Mouse (Mus musculus) urinary bladder, postnatal 14 days (tissue): ENCODE data around the gene Ndufs1.
"Not testable (repeated sequence)": the region's sequence is repeated elsewhere in the genome, so short reads cannot be mapped to it uniquely, and the experiment has no call there.

Experiments used
- DNase-seq: peaks from one replicate; pipeline ENCODE4 v3.0.0; 2021; ENCODE audit warnings: low spot score

Ndufs1 gene

DNA sequence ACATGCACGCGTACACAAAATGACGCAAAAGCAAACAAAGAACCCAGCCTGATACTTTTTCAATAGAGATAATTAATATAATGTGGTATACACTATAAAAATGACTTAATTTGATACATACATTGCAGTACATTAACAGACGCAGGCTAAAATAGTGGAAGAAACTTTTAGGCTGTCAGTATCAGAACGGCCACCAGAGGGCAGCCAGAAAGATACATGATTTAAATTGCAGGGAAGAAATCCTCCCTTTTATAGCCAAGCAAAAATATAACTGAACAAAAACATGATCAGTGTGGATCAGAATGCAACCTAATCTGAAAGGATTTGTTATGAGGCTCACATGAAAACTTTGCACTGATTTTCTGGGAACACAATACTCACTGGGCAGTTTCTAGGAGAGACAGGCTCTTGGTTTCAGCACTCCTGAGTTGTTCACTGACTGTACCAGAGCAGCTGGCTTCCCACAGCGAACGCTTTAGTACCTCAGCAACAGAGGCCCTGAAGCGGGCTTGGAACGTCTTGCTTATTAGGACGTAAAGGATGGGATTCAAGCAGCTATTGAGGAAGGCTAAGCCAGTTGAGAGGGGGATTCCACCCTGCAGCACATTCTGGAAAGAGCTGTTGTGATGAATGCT is 6.1 kb upstream of the Ndufs1 start:
- peak; percentile 65 for DNase-seq

DNA sequence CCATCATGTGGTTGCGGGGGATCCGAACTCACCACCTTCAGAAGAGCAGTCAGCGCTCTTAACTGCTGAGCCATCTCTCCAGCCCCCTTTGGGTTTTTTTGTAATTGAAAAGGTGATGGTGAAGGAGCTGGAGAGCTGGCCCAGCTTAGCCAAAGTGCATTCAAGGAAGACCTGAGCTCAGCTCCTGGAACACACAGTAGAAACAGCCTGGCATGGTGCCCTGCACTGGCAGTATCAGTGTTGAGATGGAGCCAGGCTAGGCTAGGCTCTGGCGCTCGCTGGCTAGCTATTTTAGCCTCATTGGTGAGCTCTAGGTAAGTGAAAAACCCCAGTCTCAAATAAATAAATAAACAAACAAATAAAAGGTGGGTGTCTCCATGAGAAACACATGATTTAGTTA is 5.6 kb upstream of the Ndufs1 start:
- DNase-seq: peak; percentile 64

DNA sequence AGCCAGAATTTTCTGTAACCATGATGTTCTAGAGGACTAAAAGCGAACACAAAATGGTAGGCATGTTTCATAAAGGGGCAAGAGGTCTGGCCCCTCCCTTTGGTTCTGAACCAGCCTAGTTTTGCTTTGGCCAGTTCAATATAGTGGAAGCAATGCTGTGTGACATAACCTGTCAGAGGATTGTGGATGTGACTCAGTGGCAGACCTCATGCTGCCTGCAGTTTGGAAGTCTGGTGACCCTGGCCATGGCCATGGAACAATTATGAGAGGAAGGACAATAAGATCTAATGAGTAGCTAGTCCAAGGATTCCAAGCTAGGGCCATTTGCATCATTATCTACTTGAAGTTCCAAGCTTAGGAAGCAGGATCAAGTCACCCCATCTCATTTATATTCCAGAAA is 4.8 kb upstream of the Ndufs1 start:
- DNase-seq: no peak

DNA sequence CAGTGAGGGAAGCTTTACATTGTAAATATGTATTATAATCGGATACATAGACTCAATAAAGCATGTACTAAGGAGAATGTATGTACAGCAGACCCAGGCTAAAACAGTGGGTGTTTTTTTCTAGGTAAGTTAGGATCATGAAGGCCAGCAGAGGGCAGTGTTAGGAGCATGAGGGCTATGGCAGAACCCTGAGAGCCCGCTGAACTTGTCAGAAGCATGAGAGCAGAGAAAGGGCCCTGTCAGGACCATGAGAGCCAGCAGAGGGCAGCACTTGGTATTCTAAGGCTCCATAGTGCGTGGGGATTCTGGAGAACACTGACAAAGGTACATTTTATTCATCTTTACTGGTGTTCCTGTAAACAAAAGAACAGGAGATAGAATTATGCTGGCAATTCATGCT is 4.4 kb upstream of the Ndufs1 start:
- peak; percentile 94 for DNase-seq

DNA sequence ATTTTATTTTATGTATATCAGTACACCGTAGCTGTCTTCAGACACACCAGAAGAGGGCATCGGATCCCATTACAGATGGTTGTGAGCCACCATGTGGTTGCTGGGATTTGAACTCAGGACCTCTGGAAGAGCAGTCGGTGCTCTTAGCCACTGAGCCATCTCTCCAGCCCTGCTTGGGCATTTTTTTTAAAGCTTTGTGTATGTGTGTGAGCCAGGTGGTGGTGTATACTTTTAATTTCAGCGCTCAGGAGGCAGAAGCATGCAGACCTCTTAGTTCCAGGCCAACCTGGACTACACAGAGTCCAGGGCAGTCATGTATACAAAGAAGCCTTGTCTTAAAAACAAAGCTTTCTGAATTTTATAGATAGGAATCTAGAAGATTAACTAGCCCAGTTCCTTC is 3.9 kb upstream of the Ndufs1 start:
- DNase-seq: not testable (repeated sequence)

DNA sequence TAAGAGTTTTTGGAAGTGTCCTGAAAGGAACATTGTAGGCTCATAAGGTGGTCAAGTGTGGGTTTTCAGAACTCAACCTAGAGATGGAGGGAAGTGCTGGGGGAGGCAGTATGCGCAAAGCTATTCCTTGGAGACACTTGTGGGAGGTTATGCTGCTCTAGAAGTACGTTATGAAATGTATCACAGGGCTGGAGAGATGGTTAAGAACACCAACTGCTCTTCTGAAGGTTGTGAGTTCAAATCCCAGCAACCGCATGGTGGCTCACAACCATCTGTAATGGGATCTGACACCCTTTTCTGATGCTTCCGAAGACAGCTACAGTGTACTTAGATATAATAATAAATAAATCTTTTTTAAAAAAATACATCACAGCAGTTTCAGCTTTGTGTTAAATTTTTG is 3.5 kb upstream of the Ndufs1 start:
- DNase-seq: no peak

DNA sequence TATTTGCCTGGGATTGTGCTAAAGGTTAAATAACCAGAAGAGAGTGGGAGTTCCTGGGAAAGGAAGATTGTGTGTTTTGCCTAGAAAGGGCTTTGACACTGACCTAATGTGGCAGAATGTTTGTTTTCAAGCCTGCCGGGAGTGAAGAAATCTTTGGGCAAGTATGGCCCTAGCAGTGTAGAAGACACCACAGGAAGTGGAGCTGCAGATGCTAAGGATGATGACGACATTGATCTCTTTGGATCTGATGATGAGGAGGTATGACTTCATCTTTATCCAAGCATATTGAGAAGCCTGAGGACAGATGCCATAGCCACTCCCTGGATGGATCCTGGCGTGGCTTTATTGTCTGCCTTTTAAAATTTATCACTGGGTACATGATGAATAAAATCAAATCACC is 1.7 kb upstream of the Ndufs1 start:
- DNase-seq: no peak

DNA sequence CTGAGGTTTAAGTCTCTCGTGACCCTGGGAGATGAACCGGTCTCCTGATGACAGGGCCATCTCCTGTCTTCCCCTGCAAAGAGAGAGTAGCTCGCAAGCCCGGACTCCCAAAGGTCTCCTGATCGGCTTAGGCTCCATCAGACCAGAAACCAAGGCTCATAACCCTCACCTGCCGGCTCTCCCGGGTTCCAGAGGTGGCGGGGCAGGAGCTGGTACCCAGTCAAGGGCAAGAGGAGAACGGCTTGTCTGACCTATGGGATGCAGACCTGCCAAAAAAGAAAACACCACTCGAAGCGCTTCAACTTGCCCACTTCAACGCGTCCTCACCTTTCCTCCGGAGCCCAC is 402 bp downstream of the Ndufs1 start:
- no peak for DNase-seq

DNA sequence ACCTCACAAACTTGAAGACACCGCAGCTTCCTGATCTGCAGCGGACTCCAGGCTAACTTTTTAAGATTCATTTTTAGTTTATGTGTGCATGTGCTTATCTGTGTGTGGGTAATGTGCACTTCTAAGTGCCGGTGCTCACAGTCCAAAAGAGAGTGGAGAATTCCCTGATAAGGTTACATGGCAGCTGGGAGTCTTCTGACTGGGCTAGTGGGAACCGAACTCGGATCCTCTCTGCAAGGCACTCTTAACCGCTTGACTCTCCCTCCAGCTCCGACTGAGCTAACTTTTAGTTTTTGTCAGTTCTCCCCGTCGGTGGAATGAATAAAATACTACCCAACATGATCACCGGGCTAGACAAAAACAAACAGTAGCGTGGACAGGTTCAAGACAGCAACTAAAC is 780 bp downstream of the Ndufs1 start:
- no peak for DNase-seq

DNA sequence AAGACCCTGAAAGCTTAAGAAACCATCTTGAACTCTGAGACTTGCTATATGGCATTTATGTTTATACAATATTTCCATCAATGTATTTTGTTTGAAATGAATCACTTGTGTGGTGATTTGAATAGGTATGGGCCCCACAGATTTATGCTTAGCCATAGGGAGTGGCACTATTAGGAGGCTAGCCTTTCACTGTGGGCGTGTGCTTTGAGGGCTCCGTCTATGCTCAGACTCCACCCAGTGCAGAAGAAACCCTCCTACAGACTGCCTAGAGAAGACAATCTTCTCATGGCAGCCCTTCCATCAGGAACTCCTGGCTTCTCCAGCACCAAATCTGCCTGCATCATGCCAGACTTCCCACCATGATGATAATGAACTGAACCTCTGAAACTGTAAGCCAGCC is 8.0 kb downstream of the Ndufs1 start:
- no peak for DNase-seq

DNA sequence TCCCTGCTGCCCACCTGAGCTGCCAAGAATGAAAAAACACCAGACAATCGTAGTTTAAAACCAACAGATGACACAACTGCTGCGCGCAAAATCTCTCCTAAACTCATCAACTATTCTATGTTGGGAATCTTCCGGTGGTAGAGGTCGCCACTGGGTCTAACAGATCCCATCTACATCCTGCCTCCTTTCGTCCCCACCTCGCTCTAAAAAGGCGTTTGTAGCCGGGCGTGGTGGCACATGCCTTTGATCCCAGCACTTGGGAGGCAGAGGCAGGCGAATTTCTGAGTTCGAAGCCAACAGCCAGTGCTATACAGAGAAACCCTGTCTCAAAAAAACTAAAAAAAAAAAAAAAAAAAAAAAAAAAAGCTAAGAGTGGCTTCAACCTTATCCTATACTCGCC is 36.4 kb downstream of the Ndufs1 start:
- no peak for DNase-seq

DNA sequence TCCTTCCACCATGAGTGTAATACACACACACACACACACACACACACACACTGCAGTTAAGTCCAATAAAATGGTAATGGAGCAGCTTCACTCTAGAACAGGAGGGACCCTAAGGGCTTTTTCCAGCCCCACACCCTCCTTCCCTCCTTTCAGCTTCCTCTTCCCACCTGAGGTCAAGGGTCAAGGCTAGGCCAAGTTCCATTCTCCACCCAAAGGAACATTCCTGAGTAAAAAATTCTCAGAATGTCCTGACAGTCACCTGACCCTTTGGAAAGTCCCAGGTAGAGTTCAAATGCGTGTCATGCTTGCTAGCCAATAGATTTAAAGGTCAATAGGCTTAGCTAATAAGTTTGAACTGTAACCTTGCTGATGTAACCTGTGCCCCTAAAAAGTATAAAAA is 38.0 kb downstream of the Ndufs1 start:
- not testable (repeated sequence) for DNase-seq

DNA sequence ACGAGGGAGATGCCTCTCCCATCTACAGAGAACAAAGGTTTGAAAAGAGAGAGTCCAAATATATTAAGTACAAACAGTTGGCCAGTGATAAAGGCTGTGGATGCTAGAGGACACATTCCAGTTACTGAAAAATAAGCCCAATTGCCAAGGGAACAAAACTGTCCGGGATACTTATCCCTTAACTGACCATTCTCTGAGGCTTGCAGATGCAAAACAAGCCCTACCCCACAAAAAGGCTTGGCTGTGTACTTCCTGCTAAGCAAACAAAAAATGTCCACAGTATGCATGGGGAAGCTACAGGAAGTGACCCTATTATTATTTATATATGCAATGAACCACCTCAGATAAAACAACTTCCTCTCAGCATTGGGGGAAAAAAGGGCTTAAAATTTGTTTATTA is 38.7 kb downstream of the Ndufs1 start:
- no peak for DNase-seq

DNA sequence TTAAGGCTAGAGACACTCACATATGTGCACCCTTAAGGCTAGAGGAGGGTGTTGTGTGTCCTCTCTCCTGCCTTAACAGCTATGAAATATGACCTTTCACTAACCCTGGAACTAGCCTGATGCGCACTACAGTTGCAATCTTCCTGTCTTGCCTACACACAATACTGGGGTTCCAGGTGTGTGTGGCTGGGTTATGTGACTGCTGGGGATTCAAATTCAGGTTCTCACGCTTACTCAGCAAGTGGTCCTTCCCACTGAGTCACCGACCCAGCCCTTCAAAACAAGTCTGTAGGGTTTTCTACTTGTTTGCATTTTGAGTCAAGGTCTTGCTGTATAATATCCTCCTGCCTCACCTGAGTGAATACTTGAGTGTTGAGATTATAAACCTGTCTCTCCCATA is 42.1 kb downstream of the Ndufs1 start:
- no peak for DNase-seq

DNA sequence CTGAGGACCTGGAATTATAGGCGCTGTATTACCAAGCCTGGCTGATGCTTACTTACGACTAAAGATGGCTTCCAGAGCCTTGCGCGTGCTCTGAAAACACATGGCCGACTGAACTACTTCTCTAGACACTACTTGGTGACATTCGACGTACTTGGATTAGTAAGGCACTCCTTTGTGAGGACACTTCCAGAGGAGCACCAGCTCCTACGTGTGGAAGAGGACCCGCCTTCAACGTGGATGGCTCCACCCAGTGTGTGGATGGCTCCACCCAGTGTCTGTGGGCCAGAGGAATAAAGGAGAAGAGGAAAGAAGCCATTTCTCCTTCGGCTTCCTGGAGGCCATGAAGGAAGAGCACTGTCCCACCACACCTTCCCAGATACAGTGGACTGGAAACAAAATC is 44.9 kb downstream of the Ndufs1 start:
- DNase-seq: no peak

DNA sequence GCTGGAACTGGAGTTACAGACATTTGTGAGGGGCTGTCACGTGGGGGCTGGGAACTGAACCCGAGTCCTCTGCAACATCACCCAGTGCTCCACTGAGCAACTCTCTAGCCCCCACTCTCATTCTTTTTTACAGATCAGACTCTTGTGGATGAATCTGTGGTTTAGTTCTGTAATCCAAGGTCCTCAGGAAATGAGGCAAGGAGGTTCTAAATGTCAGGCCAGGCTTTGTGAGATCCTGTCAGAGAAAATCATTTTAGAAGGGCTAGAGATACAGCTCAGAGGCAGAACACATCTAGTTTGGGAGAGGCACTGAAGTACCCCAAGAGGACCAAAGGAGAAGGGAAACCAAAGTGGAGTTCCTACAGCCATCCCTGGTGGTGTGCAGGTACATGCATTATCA is 45.8 kb downstream of the Ndufs1 start:
- DNase-seq: no peak

DNA sequence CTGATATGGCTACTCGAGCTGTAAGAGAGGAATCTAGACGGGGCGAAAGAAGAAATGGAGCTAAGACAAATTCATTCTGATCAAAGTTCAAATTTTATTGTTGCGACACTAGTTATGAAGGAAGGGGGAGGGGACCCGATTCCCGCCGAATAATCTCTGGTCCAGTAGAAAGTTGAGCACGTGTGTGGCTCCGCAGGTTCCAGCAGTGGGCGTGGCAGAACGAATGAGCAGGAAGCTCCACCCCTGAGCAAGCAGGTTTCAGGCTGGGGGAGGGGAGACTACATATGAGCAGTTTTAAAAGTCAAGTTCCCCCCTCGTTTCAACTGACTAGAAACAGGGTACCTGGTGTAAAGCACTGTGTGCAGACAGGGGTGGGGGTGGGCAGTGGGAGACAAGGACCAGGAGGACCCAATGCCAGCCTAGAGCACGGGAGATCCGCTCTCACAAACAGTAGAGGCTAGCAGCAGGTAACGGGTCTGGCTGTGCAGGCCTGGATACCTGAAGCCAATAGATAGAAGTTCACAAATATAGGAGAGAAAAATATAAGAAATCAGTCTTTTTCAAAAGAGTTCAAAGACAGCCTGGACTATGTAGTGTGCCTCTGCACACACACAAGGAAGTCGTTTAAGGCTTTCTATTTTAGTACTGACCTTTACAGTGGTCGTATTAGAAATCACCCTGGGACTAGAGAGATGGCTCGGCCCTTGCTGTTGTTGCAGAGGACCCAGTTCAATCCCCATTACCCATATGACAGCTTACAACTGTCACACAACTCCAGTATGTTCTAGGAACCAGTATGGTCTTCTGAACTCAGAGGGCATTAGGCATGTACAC is 46.6 kb downstream of the Ndufs1 start:
- DNase-seq: no peak

DNA sequence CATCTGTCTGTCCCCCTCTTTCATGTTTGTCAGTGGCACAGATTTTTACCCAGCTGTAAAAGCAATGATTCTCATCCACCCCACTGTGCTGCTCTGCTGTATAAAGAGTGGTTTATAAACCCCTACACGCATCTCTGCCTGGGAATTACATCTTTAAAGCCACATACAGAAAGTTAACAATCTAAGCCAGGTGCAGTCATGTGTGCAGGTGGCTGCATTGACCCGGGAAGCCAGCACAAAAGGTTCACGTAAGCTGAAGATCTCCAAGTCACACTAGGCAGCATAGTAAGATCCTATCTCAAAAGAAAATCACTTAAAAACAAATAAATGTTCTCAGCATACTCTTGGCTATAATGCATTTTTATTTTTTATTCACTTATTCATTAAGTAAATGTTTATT is 47.4 kb downstream of the Ndufs1 start:
- DNase-seq: no peak

DNA sequence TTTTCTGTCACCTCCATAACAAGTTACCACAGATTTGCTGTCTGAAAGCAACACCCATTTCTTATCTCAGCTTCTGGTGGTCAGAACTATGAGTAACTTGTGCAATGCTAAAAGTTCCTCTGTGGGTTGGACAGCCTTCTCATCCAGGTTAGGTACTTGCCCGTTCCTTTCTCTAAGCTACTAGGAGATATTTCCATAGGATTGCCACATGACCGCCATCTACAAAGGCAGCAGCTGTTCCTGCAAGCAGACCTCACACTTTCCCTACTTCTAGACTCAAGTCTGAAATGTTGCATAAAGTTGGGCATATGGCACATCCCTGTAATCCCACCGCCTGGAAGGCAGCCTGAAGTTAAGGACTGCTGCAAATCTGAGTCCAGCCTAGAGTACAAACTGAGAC is 50.4 kb downstream of the Ndufs1 start:
- no peak for DNase-seq

DNA sequence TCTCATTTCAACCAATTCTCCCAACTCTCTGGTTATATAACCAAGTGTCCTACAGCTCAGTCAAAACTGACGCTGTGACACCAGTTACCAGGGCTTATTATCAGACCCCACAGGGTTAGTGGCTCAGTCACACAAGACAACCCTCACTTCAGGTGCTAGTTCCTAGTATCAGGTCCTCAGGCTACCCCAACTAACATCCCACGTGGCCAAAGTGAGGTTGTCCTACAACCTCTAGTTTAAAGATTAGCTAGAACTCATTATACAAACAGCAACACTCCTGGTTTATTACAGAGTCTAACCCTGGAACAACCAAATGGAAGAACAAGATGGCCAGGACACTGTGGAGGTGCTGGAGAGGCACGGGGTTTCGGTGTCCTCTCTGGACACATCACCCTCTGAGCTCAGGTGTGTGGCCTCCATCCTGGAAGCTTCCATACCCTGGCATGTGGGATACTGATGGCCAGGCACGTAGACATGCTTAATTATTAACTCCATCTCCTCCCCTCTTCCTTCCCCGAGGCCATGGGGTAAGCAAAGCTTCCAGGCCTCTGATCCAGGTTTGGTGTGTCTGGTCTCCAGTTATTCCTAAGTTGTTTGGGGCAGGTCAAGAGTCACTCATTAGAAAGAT is 52.7 kb downstream of the Ndufs1 start:
- no peak for DNase-seq

DNA sequence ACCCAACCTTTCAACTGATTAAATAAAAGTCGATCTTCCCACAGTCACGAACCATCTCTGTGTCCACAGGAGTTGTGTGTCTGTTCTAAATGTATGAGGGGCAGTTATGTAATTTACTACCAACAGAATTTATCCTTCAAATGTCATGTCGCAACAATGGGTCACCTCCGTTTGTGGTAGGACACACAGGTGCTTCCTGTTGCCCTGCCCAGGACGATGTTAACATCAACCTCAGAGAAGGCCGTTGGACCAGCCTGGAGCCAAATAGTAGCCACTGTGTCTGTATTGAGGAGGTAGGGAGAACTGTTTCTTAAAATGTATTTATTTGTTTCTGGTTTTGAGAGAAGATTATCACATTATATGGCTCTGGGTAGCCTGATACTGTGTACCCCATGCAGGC is 54.6 kb downstream of the Ndufs1 start:
- no peak for DNase-seq

DNA sequence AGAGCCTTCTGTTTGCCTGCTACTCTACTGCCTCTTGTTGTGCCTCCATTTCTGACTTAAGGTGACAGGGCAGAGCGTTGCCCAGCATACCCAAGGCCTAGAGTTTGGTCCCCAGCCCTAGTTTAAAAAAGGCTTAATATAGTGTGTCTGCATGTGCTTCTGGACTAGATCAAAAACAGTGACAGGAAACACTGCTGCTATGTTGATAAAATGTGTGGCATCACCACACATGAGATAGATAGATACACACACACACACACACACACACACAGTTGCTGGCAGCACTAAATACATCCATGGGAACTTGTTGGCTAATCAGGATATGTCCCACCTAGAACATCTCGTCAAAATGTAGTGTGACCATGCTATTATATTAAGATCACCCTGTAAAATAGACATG is 56.3 kb downstream of the Ndufs1 start:
- no peak for DNase-seq

DNA sequence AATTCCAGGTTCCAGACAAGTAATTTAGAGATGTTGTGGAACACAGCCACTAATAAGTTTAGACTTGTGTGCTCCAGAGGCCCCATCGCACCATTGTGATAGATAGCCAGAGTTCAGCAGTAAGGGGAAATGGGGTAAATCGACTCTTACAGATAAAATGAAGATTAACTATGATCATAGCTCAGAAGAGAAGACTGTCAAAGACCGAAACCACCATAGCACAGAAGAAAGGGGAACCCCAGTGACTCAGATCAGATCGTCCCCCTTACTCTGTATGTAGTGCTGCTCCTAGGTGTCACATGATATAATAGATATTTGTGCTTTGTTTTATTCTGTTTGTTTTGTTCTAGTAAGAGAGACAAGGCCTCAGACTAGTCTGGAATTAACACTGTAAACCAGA is 57.0 kb downstream of the Ndufs1 start:
- DNase-seq: no peak

DNA sequence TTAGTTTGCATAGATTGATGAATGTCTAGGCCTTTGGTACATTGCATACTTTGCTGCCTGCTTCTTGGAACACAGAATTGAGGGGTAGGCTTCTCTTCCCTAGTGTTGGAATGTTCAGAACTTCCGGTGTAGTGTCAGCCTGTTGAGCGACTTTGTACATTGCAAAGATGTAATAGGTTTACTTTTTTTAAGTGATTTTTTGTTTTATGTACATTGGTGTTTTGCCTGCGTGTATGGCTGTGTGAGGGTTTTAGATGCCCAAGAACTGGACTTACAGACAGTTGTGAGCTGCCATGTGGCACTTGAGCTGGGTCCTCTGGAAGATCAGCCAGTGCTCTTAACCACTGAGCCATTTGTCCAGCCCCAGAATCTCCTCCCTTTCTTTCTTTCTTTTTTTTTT is 61.1 kb downstream of the Ndufs1 start:
- DNase-seq: no peak
